Mouse (Mus musculus): ENCODE data around the gene Nckap5.

DNA sequence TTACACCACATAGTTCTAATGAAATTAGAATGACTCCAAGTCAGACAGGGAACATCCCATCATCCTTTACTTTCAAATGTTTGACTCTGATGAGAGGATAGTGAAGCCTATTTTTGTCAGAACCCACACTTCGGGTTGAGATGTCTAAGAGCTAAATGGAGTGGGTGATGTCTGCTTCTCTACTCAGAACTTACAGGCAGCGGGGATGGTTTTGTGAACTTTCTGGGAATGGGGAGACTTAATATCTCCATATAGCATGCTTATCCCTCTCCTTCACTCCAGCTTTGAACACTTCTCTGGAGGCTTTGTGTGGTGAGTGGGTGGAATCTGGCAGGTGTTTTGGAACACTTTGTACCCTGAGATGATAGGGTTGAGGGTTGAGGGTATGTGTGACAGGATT is 698.3 kb downstream of the Nckap5 start:
- no peak for TF ChIP-seq CTCF (IDR thresholded peaks at IDR 0.05; ENCODE audit: low read depth)
- TF ChIP-seq EP300 (IDR thresholded peaks at IDR 0.05; ENCODE audit: low read depth): no peak

Data from liver, embryonic 14.5 days (tissue).